Mouse (Mus musculus): ENCODE data around the gene Gli3. TPM values are rescaled to one million over a fixed set of nuclear protein-coding genes. Genes with fewer than 3 reads are reported as not detected.

Gli3 gene
- polyA plus RNA-seq, 1 experiment from 2014 or later: 32.3 TPM

DNA sequence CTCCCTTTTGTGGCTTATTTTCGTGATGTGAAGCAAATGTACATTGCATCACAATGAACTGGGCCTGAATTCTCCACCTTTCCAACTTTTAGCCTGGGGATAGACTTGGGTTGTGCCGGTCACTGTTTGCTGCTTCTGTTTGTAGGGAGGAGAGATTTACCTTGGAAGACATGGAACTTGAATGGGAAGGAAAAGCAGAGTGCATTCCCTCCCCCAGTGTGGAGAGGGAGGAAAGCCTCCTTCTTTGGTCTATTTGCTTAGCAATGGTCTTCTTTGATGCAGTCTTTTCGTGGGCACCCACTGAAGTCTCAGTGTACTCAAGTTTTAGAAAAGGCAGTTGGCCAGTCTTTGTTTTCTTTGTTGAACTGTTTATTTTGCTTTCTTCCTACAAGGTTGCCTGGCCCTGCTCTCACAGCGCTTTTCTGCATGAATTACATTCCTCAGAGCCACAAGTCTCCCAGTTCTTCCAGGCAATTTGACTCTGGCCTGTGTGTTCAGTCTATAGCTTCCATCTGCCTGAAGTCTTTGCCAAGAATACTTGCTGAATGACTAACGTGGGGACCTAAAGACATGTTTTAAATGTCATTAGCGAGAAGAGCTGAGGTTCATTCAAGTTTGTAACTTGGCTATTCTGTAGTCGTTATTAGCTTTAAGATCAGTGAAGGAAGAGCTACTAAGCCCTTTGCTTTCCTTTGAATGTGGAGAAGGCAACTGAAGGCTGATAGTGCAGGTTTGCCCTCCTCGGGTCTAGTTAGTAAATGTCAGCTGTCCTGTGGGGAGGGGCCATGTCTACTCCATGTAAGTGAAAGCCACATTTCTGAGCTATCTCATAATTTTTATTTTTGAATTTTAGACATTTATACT lies 161.7 kb downstream of the Gli3 start:
- Histone ChIP-seq H3K36me3 (no peaks in the 10 kb centered on the region), H3K4me1 (replicated peaks) (peaks cover 65% of the 10 kb centered on the region), H3K27ac (peak overlapping the region; percentile 73), H3K4me3 (no peak overlapping the region), H3K9me3 (no peaks in the 10 kb centered on the region), H3K27me3 (ENCODE audit: insufficient read depth, poor library complexity, severe bottlenecking) (0 out of 2 replicates have a peak, but pooled peaks cover 3% of the 10 kb centered on the region)
- WGBS: 22% methylated on average over 8 of the region's 8 CpGs
- no peak for DNase-seq (ENCODE audit: low spot score)

DNA sequence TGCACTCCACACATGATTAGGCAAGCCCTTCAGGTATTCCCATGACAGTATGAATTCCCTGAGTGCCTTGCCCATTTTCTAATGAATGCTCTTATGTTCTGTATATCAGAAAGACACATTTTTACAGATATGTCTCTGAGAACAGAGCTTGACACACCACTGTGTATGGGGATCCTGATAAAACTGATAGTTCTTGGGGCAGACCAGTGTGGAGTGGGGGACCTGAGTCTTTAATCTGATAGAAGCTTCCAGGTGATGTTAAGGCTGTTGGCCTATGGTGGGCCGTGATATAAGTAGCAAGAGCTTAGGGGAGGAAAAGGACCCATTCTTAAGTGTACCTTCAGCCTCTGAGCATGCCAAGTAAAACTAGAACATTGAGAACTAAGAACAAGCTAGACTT lies 178.5 kb downstream of the Gli3 start:
- Histone ChIP-seq H3K36me3 (peaks cover 49% of the 10 kb centered on the region), H3K9me3 (no peaks in the 10 kb centered on the region), H3K27me3 (ENCODE audit: insufficient read depth, poor library complexity, severe bottlenecking) (no peaks in the 10 kb centered on the region), H3K27ac (no peak overlapping the region), H3K4me1 (replicated peaks) (no peaks in the 10 kb centered on the region), H3K4me3 (no peak overlapping the region)
- no peak for DNase-seq (ENCODE audit: low spot score)
- WGBS: 96% methylated on average over 1 of the region's 1 CpGs

GRCm38 (mm10) chr13:15660502-15660901 lies 197.5 kb downstream of the Gli3 start:
- no peak overlapping the region for H3K27ac ChIP-seq
- peaks cover 63% of the 10 kb centered on the region for H3K36me3 ChIP-seq
- H3K27me3 ChIP-seq (ENCODE audit: insufficient read depth, poor library complexity, severe bottlenecking): no peaks in the 10 kb centered on the region
- 90% methylated on average over 5 of the region's 5 CpGs for WGBS
- no peak for DNase-seq (ENCODE audit: low spot score)
- H3K4me3 ChIP-seq: no peak overlapping the region
- H3K4me1 ChIP-seq (replicated peaks): peaks cover 18% of the 10 kb centered on the region; the same call in 1 of the 2 replicates
- no peaks in the 10 kb centered on the region for H3K9me3 ChIP-seq

GRCm38 (mm10) chr13:15662375-15662774 lies 199.3 kb downstream of the Gli3 start:
- Histone ChIP-seq H3K4me1 (replicated peaks) (peaks cover 21% of the 10 kb centered on the region; the same call in 1 of the 2 replicates), H3K9me3 (no peaks in the 10 kb centered on the region), H3K36me3 (peaks cover 72% of the 10 kb centered on the region), H3K4me3 (no peak overlapping the region), H3K27me3 (ENCODE audit: insufficient read depth, poor library complexity, severe bottlenecking) (no peaks in the 10 kb centered on the region), H3K27ac (no peak overlapping the region)
- WGBS: 49% methylated on average over 10 of the region's 10 CpGs
- peak; percentile 55 for DNase-seq (ENCODE audit: low spot score)

DNA sequence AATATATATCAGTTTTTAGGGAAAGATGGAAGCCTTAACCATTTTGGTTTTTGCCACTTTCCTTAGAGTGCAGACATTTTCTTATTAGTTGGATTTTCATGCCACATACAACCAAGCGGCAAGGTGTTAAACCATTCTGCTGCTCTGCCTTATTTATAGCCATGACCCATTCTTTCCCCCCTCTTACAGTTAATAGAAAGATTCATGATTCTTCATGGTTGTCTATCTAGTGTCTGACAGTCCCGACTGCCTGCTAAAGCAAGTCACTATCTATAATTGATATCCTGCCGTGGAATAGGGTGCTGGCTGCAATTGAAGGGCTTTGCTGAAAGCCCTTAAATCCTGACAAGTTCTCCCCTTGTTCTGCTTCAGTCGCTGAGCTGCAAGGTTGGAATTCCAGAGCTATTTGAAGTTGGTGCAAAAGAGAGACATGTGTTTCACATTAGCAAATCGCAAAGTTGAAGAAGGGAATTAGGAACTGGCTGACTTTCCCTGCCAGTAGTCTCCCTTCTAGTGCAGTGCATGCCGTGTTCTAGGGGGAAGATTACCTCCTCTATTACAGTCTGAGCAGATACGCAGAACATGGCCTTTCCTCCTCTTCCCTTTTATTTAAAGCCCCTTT lies 201.7 kb downstream of the Gli3 start:
- Histone ChIP-seq H3K9me3 (no peaks in the 10 kb centered on the region), H3K27ac (0 out of 2 replicates have a peak overlapping the region, but pooled peaks have one; percentile 1), H3K4me3 (no peak overlapping the region), H3K27me3 (ENCODE audit: insufficient read depth, poor library complexity, severe bottlenecking) (no peaks in the 10 kb centered on the region), H3K4me1 (replicated peaks) (peaks cover 21% of the 10 kb centered on the region; the same call in 1 of the 2 replicates), H3K36me3 (peaks cover 68% of the 10 kb centered on the region)
- DNase-seq (ENCODE audit: low spot score): no peak
- 43% methylated on average over 7 of the region's 7 CpGs for WGBS

- DNase-seq (ENCODE audit: low spot score): no peak
- Histone ChIP-seq H3K36me3 (peaks cover 61% of the 10 kb centered on the region), H3K4me3 (no peak overlapping the region), H3K27me3 (ENCODE audit: insufficient read depth, poor library complexity, severe bottlenecking) (no peaks in the 10 kb centered on the region), H3K4me1 (replicated peaks) (peaks cover 21% of the 10 kb centered on the region; the same call in 1 of the 2 replicates), H3K9me3 (no peaks in the 10 kb centered on the region), H3K27ac (no peak overlapping the region)
- WGBS: 84% methylated on average over 8 of the region's 8 CpGs
Observed at GRCm38 (mm10) chr13:15665514-15665913, 202.5 kb downstream of the Gli3 start.

GRCm38 (mm10) chr13:15670144-15670961 lies 207.3 kb downstream of the Gli3 start:
- no peak overlapping the region for H3K27ac ChIP-seq
- WGBS: 82% methylated on average over 9 of the region's 9 CpGs
- H3K27me3 ChIP-seq (ENCODE audit: insufficient read depth, poor library complexity, severe bottlenecking): no peaks in the 10 kb centered on the region
- DNase-seq (ENCODE audit: low spot score): no peak
- H3K9me3 ChIP-seq: no peaks in the 10 kb centered on the region
- peaks cover 34% of the 10 kb centered on the region for H3K36me3 ChIP-seq
- H3K4me3 ChIP-seq: no peak overlapping the region
- 0 out of 2 replicates have a peak, but pooled peaks cover 4% of the 10 kb centered on the region for H3K4me1 ChIP-seq (replicated peaks)

GRCm38 (mm10) chr13:15670962-15671313 lies 207.9 kb downstream of the Gli3 start:
- no peak overlapping the region for H3K27ac ChIP-seq
- WGBS: 73% methylated on average over 4 of the region's 4 CpGs
- no peaks in the 10 kb centered on the region for H3K27me3 ChIP-seq (ENCODE audit: insufficient read depth, poor library complexity, severe bottlenecking)
- no peaks in the 10 kb centered on the region for H3K9me3 ChIP-seq
- no peak overlapping the region for H3K4me3 ChIP-seq
- H3K4me1 ChIP-seq (replicated peaks): no peaks in the 10 kb centered on the region
- no peak for DNase-seq (ENCODE audit: low spot score)
- peaks cover 28% of the 10 kb centered on the region for H3K36me3 ChIP-seq

- Histone ChIP-seq H3K4me1 (replicated peaks) (no peaks in the 10 kb centered on the region), H3K9me3 (no peaks in the 10 kb centered on the region), H3K27ac (no peak overlapping the region), H3K36me3 (peaks cover 36% of the 10 kb centered on the region), H3K27me3 (ENCODE audit: insufficient read depth, poor library complexity, severe bottlenecking) (no peaks in the 10 kb centered on the region), H3K4me3 (no peak overlapping the region)
- DNase-seq (ENCODE audit: low spot score): no peak
Observed at GRCm38 (mm10) chr13:15675480-15675879, 212.4 kb downstream of the Gli3 start.

- no peaks in the 10 kb centered on the region for H3K27me3 ChIP-seq (ENCODE audit: insufficient read depth, poor library complexity, severe bottlenecking)
- H3K9me3 ChIP-seq: no peaks in the 10 kb centered on the region
- DNase-seq (ENCODE audit: low spot score): no peak
- peaks cover 31% of the 10 kb centered on the region for H3K36me3 ChIP-seq
- no peaks in the 10 kb centered on the region for H3K4me1 ChIP-seq (replicated peaks)
- H3K4me3 ChIP-seq: no peak overlapping the region
- H3K27ac ChIP-seq: no peak overlapping the region
- WGBS: 92% methylated on average over 4 of the region's 4 CpGs
Observed at GRCm38 (mm10) chr13:15677106-15677760, 214.2 kb downstream of the Gli3 start.

DNA sequence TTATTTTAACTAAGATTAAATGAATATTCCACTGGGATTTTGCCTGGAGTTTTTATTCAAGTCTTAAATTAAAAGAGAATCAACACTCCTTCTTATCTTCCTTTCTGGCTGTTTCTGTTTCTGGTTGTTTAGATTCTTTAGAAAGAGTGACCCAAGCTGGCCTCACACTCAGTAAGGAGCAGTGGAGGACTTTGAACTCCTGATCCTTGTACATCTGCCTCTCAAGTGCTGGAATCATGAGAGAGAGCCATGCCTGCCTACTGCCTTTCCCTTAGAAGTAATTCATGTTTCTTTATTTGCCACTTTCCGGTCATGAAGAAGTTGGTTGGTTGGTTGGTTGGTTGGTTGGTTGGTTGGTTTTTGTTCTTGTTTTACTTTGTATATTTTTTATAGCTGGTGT lies 218.5 kb downstream of the Gli3 start:
- Histone ChIP-seq H3K4me3 (no peak overlapping the region), H3K27ac (no peak overlapping the region), H3K9me3 (no peaks in the 10 kb centered on the region), H3K27me3 (ENCODE audit: insufficient read depth, poor library complexity, severe bottlenecking) (no peaks in the 10 kb centered on the region), H3K36me3 (peaks cover 35% of the 10 kb centered on the region), H3K4me1 (replicated peaks) (no peaks in the 10 kb centered on the region)
- no peak for DNase-seq (ENCODE audit: low spot score)
- 90% methylated on average over 1 of the region's 1 CpGs for WGBS

- no peak overlapping the region for H3K4me3 ChIP-seq
- whole genome bisulfite sequencing: 68% methylated on average over 1 of the region's 1 CpGs
- peaks cover 22% of the 10 kb centered on the region for H3K36me3 ChIP-seq
- H3K4me1 ChIP-seq (replicated peaks): no peaks in the 10 kb centered on the region
- no peaks in the 10 kb centered on the region for H3K27me3 ChIP-seq (ENCODE audit: insufficient read depth, poor library complexity, severe bottlenecking)
- H3K9me3 ChIP-seq: no peaks in the 10 kb centered on the region
- H3K27ac ChIP-seq: no peak overlapping the region
- no peak for DNase-seq (ENCODE audit: low spot score)
Observed at GRCm38 (mm10) chr13:15683006-15683405, 220.0 kb downstream of the Gli3 start.

Data from hindbrain, embryonic 10.5 days (tissue).